Mouse (Mus musculus): Measurements from ENCODE around the gene Gm4737. TPM values are rescaled to one million over a fixed set of nuclear protein-coding genes. Genes with fewer than 3 reads are reported as not detected.

Gm4737 gene
- 54.9 and 120 TPM in 2 replicates for polyA plus RNA-seq (2012; ENCODE audit: low replicate concordance)

GRCm38 (mm10) chr16:46154832-46155231, at the start of gene Gm4737:
Gm4737 (minus strand) TSS chr16:46155077.

GRCm38 (mm10) chr16:46120020-46120419, 34.9 kb downstream of the Gm4737 start, which contains the start of gene Cd96:
Cd96 (minus strand) TSS chr16:46120251.

Other genes with a start within 250 kb of the Gm4737 start
- 0.05 and 0.99 TPM in 2 replicates for gene Phldb2, start 201.5 kb downstream of the Gm4737 start, polyA plus RNA-seq (2012; ENCODE audit: low replicate concordance)
- gene Plcxd2, start 144.9 kb downstream of the Gm4737 start, polyA plus RNA-seq (2012; ENCODE audit: low replicate concordance) = 0.03 and 0.15 TPM in 2 replicates
- gene Cd96, start 34.8 kb downstream of the Gm4737 start, polyA plus RNA-seq (2012; ENCODE audit: low replicate concordance) = 0.10 and 0.49 TPM in 2 replicates